Mouse (Mus musculus): ENCODE data around the gene Srp14.

The Srp14 gene

DNA sequence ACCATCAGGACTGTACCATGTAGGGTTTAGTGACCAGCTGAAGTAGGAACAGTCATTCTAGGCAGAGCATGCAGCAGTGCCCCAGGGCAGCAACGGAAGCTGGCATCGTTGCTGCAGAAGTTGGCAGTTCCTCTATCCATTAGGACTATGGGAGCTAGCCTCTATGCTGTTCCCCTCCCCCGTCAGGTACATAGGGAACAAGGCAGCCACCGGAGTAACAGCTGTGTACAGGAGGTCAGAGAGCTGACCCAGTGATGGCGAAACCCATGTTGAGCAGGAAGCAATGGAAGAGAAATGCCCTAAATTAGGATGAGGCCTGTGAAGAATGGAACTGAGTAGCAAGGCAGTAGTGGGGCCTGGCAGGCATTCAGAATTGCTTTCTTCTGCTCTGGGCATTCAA lies 37.3 kb downstream of the Srp14 start:
- DNase-seq (ENCODE audit: extremely low spot score, low read depth, low spot score), result no peak

DNA sequence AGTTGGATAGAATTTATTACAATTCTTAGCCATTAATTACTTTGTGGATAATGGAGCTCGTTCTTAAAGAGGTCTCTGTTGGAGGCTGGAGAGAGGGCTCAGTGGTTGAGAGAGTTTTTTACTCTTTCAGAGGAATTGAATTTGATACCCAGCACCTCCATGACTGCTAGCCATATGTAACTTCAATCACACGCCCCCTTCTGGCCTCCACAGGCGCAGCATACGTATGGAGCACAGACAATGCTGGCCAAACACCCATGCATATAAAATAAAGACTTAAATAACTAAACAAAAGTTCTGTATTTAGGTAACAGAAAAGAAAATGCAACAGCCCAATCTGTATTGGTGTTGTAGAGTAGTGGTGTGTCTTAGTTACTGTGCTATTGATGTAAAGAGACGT lies 47.9 kb downstream of the Srp14 start:
- DNase-seq (ENCODE audit: extremely low spot score, low read depth, low spot score), result no peak

DNA sequence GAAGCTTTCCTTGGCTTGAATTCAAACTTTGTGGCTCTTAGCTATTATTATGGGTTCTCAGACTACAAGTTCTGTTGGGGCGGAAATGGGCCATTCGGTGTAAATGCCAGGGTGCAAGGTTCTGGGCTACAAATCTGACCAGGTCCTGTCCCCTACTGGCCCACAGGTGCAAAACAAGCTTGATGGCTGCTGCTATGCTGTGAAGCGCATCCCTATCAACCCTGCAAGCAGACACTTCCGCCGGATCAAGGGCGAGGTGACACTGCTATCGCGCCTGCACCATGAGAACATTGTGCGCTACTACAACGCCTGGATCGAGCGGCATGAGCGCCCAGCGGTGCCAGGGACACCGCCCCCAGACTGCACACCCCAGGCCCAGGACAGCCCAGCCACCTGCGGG lies 48.9 kb downstream of the Srp14 start:
- DNase-seq (ENCODE audit: extremely low spot score, low read depth, low spot score), result no peak

DNA sequence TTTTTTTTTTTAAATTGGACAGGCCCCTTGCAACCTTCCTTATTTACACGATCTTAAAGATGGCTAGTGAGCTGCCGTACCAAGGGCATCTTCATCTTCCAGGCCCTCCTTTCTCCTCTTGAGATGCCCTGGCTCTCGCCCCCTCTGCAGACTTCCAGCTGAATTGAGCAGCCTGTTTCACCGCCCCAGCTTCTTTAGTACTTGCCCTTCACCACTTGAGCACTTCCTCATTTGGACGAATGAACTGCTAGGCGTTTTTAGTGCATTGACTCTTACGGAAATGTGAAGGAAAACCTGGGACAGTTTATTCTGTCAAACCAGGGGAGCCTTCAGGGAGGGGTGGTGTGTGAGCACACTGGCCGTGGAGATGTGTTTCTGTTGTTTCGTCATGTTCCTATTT lies 50.2 kb downstream of the Srp14 start:
- no peak for DNase-seq (ENCODE audit: extremely low spot score, low read depth, low spot score)

DNA sequence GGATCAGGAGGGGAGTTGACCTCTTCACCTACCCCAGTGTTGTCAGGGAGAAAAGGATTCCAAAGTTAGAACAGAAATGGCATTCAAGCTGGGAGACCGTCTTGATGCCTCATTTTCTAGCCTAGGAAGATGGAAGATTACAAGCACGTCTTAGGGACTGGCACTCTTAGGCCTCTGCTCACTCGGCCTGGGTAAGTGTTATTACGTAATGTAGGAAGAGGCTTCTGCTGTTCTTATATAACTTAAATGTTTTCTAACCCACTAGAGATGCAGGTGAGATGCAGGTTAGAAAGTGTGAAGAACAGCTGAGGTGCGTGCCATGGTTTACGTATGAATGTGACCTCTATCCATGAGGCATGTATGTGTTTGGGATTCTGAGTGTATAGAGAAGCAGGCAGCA lies 51.2 kb downstream of the Srp14 start:
- no peak for DNase-seq (ENCODE audit: extremely low spot score, low read depth, low spot score)
